Mouse (Mus musculus): Measurements from ENCODE around the gene Ackr3. TPM values are rescaled to one million over a fixed set of nuclear protein-coding genes. Genes with fewer than 3 reads are reported as not detected.

The Ackr3 gene
- polyA plus RNA-seq, 1 experiment from 2014 or later = 48.5 TPM

Other genes starting within 250 kb of the Ackr3 start
- gene Asb18, start 189.3 kb upstream of the Ackr3 start, polyA plus RNA-seq (2015; fragmentation: Nextera tagmentation; extraction: Ambion mirVana) = 0.11 TPM in 1 of 2 replicates, not detected in the other
- 0.32 TPM in 1 of 2 replicates, not detected in the other for gene Iqca, start 50.6 kb upstream of the Ackr3 start, polyA plus RNA-seq (2015; fragmentation: Nextera tagmentation; extraction: Ambion mirVana)

Data from embryonic facial prominence, embryonic 13.5 days (tissue).